8 mouse cellular contexts compared by ENCODE assay signal in the genomic region with DNA sequence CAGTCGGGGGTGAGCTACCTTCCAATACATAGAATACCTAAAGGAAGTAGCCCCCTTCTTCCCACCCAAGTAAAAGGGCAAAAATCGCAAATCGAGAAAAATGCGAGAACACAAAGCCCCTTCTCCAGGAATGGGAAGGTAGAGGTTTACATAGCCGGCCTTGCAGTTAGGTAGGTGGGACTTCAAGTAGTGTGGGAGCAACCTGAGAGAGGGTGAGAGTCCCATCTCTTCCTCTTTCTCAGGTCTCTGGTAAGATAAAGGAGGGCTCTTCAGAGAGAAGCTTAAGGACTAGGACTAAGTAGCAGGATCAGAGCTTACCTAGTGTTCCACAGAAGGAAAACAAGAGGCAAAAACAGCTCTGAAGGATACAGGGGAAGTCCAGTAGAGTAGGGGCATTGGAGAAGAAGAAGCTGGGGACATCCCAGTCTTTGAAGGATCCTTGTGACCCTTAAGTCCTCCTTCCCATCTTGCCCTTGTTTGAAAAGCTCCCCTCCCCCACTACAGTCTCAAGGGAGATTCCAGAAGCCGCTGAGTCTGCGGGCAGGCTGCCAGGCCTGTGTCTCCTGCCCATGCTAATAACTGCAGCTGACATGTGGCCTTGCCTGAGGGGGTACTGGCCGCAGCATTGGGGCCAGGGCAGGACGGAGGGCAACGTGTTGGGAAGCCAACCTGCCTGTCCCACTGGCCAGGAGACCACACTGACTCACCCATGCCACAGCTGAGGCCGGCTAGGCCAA. TPM values are rescaled to one million over a fixed set of nuclear protein-coding genes. Genes with fewer than 3 reads are reported as not detected.
DNase-seq lines count a peak whose midpoint lies in the region; ATAC-seq and TF ChIP-seq lines count a peak whose summit lies in the region.

No protein-coding gene starts in this region.

- WGBS in forebrain, embryonic 13.5 days, result 33% methylated on average over 11 of the region's 11 CpGs
- WGBS in forebrain, embryonic 16.5 days, result 34% methylated on average over 11 of the region's 11 CpGs
- WGBS in hindbrain, embryonic 12.5 days, result 36% methylated on average over 11 of the region's 11 CpGs
- WGBS in limb, embryonic 12.5 days, result 35% methylated on average over 11 of the region's 11 CpGs
- WGBS in midbrain, embryonic 15.5 days, result 33% methylated on average over 11 of the region's 11 CpGs

- no peak for ATAC-seq in forebrain, embryonic 13.5 days
- ATAC-seq in forebrain, embryonic 16.5 days, result no peak
- no peak for ATAC-seq in hindbrain, embryonic 12.5 days (ENCODE audit: low FRiP score)
- ATAC-seq in limb, embryonic 12.5 days (ENCODE audit: insufficient number of reproducible peaks, insufficient read depth, low FRiP score, low TSS enrichment, low read depth), result no peak
- no peak for ATAC-seq in midbrain, embryonic 15.5 days (replicated peaks)

- peak; percentile 41; the same call in 1 of the 2 replicates for TF ChIP-seq POLR2A in embryonic fibroblast, embryonic 13.5 days (IDR thresholded peaks at IDR 0.05; ENCODE audit: low read depth, low read length)

- DNase-seq in ZHBTc4 (ENCODE audit: low read depth, low spot score), result peak; percentile 35
- peak; percentile 77 for DNase-seq in urinary bladder, adult 2 months (ENCODE audit: low spot score)

- no peak overlapping the region for H3K27ac ChIP-seq in forebrain, embryonic 13.5 days
- H3K27ac ChIP-seq in forebrain, embryonic 16.5 days (ENCODE audit: low read length), result no peak overlapping the region
- peak overlapping the region; percentile 94 for H3K27ac ChIP-seq in embryonic fibroblast, embryonic 13.5 days (ENCODE audit: insufficient read depth, low read length)
- peak overlapping the region; percentile 30 for H3K27ac ChIP-seq in hindbrain, embryonic 12.5 days
- peak overlapping the region; percentile 73 for H3K27ac ChIP-seq in limb, embryonic 12.5 days
- peak overlapping the region; percentile 45 for H3K27ac ChIP-seq in midbrain, embryonic 15.5 days

- H3K36me3 ChIP-seq in forebrain, embryonic 13.5 days (ENCODE audit: poor library complexity, severe bottlenecking), result no peaks in the 10 kb centered on the region
- H3K36me3 ChIP-seq in forebrain, embryonic 16.5 days (ENCODE audit: control insufficient read depth, insufficient read depth), result no peaks in the 10 kb centered on the region
- no peaks in the 10 kb centered on the region for H3K36me3 ChIP-seq in hindbrain, embryonic 12.5 days
- H3K36me3 ChIP-seq in limb, embryonic 12.5 days, result no peaks in the 10 kb centered on the region
- H3K36me3 ChIP-seq in midbrain, embryonic 15.5 days (replicated peaks), result no peaks in the 10 kb centered on the region

- H3K27me3 ChIP-seq in forebrain, embryonic 13.5 days, result peaks cover 66% of the 10 kb centered on the region
- H3K27me3 ChIP-seq in forebrain, embryonic 16.5 days (replicated peaks; ENCODE audit: control insufficient read depth, insufficient read depth, low read length), result peaks cover 20% of the 10 kb centered on the region
- H3K27me3 ChIP-seq in hindbrain, embryonic 12.5 days, result peaks cover 75% of the 10 kb centered on the region
- peaks cover 37% of the 10 kb centered on the region for H3K27me3 ChIP-seq in limb, embryonic 12.5 days
- H3K27me3 ChIP-seq in midbrain, embryonic 15.5 days (replicated peaks), result peaks cover 28% of the 10 kb centered on the region

- no peak for TF ChIP-seq CTCF in embryonic fibroblast, embryonic 13.5 days (IDR thresholded peaks at IDR 0.05; ENCODE audit: borderline replicate concordance, insufficient read depth, low read length)

- peak overlapping the region; percentile 53; the same call in 1 of the 2 replicates for H3K9ac ChIP-seq in forebrain, embryonic 13.5 days
- no peak overlapping the region; the same call in 1 of the 2 replicates for H3K9ac ChIP-seq in forebrain, embryonic 16.5 days (replicated peaks; ENCODE audit: low read depth, low read length)
- H3K9ac ChIP-seq in hindbrain, embryonic 12.5 days, result 0 out of 2 replicates have a peak overlapping the region, but pooled peaks have one; percentile 6
- H3K9ac ChIP-seq in limb, embryonic 12.5 days (replicated peaks), result peak overlapping the region; percentile 57; the same call in 1 of the 2 replicates
- peak overlapping the region; percentile 30; the same call in 1 of the 2 replicates for H3K9ac ChIP-seq in midbrain, embryonic 15.5 days

- no peak overlapping the region for H3K4me3 ChIP-seq in forebrain, embryonic 13.5 days
- no peak overlapping the region; the same call in 1 of the 2 replicates for H3K4me3 ChIP-seq in forebrain, embryonic 16.5 days (replicated peaks; ENCODE audit: low read length)
- H3K4me3 ChIP-seq in embryonic fibroblast, embryonic 13.5 days (ENCODE audit: insufficient read depth, low read length), result no peak overlapping the region
- H3K4me3 ChIP-seq in hindbrain, embryonic 12.5 days, result 0 out of 2 replicates have a peak overlapping the region, but pooled peaks have one; percentile 6
- H3K4me3 ChIP-seq in limb, embryonic 12.5 days (replicated peaks), result no peak overlapping the region; the same call in 1 of the 2 replicates
- no peak overlapping the region for H3K4me3 ChIP-seq in midbrain, embryonic 15.5 days

- peak overlapping the region; percentile 96; the same call in 1 of the 2 replicates for H3K4me2 ChIP-seq in forebrain, embryonic 13.5 days
- no peak overlapping the region; the same call in 1 of the 2 replicates for H3K4me2 ChIP-seq in forebrain, embryonic 16.5 days (ENCODE audit: low read length)
- H3K4me2 ChIP-seq in hindbrain, embryonic 12.5 days (replicated peaks), result peak overlapping the region; percentile 95
- H3K4me2 ChIP-seq in limb, embryonic 12.5 days, result peak overlapping the region; percentile 99
- peak overlapping the region; percentile 100; the same call in 1 of the 2 replicates for H3K4me2 ChIP-seq in midbrain, embryonic 15.5 days

- no peaks in the 10 kb centered on the region for H3K9me3 ChIP-seq in forebrain, embryonic 13.5 days (replicated peaks)
- no peaks in the 10 kb centered on the region for H3K9me3 ChIP-seq in forebrain, embryonic 16.5 days (ENCODE audit: control insufficient read depth, low read length)
- no peaks in the 10 kb centered on the region for H3K9me3 ChIP-seq in hindbrain, embryonic 12.5 days (replicated peaks)
- H3K9me3 ChIP-seq in limb, embryonic 12.5 days, result no peaks in the 10 kb centered on the region
- H3K9me3 ChIP-seq in midbrain, embryonic 15.5 days, result no peaks in the 10 kb centered on the region

- H3K4me1 ChIP-seq in forebrain, embryonic 13.5 days, result peaks cover 69% of the 10 kb centered on the region
- peaks cover 65% of the 10 kb centered on the region for H3K4me1 ChIP-seq in forebrain, embryonic 16.5 days (replicated peaks; ENCODE audit: control insufficient read depth, insufficient read depth, low read length)
- H3K4me1 ChIP-seq in embryonic fibroblast, embryonic 13.5 days (ENCODE audit: control insufficient read depth, insufficient read depth, low read length), result peaks cover 13% of the 10 kb centered on the region
- peaks cover 79% of the 10 kb centered on the region for H3K4me1 ChIP-seq in hindbrain, embryonic 12.5 days
- peaks cover 77% of the 10 kb centered on the region for H3K4me1 ChIP-seq in limb, embryonic 12.5 days (replicated peaks)
- H3K4me1 ChIP-seq in midbrain, embryonic 15.5 days, result peaks cover 69% of the 10 kb centered on the region

RNA-seq across cellular contexts. Expression of gene Junb, which starts 2.3 kb away (rescaled TPM):
- polyA plus RNA-seq in forebrain, embryonic 13.5 days (2015; fragmentation: Nextera tagmentation; extraction: Ambion mirVana), result 3.4 and 4.2 TPM in 2 replicates
- 7.6 and 8.2 TPM in 2 replicates for polyA plus RNA-seq in forebrain, embryonic 16.5 days (2015; fragmentation: Nextera tagmentation; extraction: Ambion mirVana)
- 35.0 and 42.0 TPM in 2 replicates for polyA plus RNA-seq in embryonic fibroblast, embryonic 13.5 days (2011; ENCODE audit: insufficient read length, low read depth, missing spikeins)
- 6.0 and 7.5 TPM in 2 replicates for polyA plus RNA-seq in hindbrain, embryonic 12.5 days (2016; fragmentation: Nextera tagmentation; extraction: Ambion mirVana)
- 7.6 and 10.5 TPM in 2 replicates for polyA plus RNA-seq in limb, embryonic 12.5 days (2016; fragmentation: Nextera tagmentation; extraction: Ambion mirVana)
- polyA plus RNA-seq in midbrain, embryonic 15.5 days (2015; fragmentation: Nextera tagmentation; extraction: Ambion mirVana), result 5.5 and 6.8 TPM in 2 replicates
- polyA plus RNA-seq in urinary bladder, adult 2 months (2012; rRNA removed), result 97.4 and 121 TPM in 2 replicates

RNA-seq across cellular contexts. Expression of gene Hook2, which starts 9.6 kb away (rescaled TPM):
- polyA plus RNA-seq in forebrain, embryonic 13.5 days (2015; fragmentation: Nextera tagmentation; extraction: Ambion mirVana), result 16.8 and 21.5 TPM in 2 replicates
- 31.3 and 39.8 TPM in 2 replicates for polyA plus RNA-seq in forebrain, embryonic 16.5 days (2015; fragmentation: Nextera tagmentation; extraction: Ambion mirVana)
- 7.9 and 8.1 TPM in 2 replicates for polyA plus RNA-seq in embryonic fibroblast, embryonic 13.5 days (2011; ENCODE audit: insufficient read length, low read depth, missing spikeins)
- polyA plus RNA-seq in hindbrain, embryonic 12.5 days (2016; fragmentation: Nextera tagmentation; extraction: Ambion mirVana), result 16.3 and 18.7 TPM in 2 replicates
- 19.3 and 19.7 TPM in 2 replicates for polyA plus RNA-seq in limb, embryonic 12.5 days (2016; fragmentation: Nextera tagmentation; extraction: Ambion mirVana)
- 38.9 and 41.1 TPM in 2 replicates for polyA plus RNA-seq in midbrain, embryonic 15.5 days (2015; fragmentation: Nextera tagmentation; extraction: Ambion mirVana)
- polyA plus RNA-seq in urinary bladder, adult 2 months (2012; rRNA removed), result 26.9 and 28.5 TPM in 2 replicates

RNA-seq across cellular contexts. Expression of gene Rnaseh2a, which starts 11.2 kb away (rescaled TPM):
- polyA plus RNA-seq in forebrain, embryonic 13.5 days (2015; fragmentation: Nextera tagmentation; extraction: Ambion mirVana), result 119 and 124 TPM in 2 replicates
- 79.9 and 85.8 TPM in 2 replicates for polyA plus RNA-seq in forebrain, embryonic 16.5 days (2015; fragmentation: Nextera tagmentation; extraction: Ambion mirVana)
- polyA plus RNA-seq in embryonic fibroblast, embryonic 13.5 days (2011; ENCODE audit: insufficient read length, low read depth, missing spikeins), result 27.9 and 30.7 TPM in 2 replicates
- 77.4 and 77.9 TPM in 2 replicates for polyA plus RNA-seq in hindbrain, embryonic 12.5 days (2016; fragmentation: Nextera tagmentation; extraction: Ambion mirVana)
- 105 and 122 TPM in 2 replicates for polyA plus RNA-seq in limb, embryonic 12.5 days (2016; fragmentation: Nextera tagmentation; extraction: Ambion mirVana)
- polyA plus RNA-seq in midbrain, embryonic 15.5 days (2015; fragmentation: Nextera tagmentation; extraction: Ambion mirVana), result 54.2 and 54.7 TPM in 2 replicates
- polyA plus RNA-seq in urinary bladder, adult 2 months (2012; rRNA removed), result 49.4 and 49.5 TPM in 2 replicates

RNA-seq across cellular contexts. Expression of gene Prdx2, which starts 11.4 kb away (rescaled TPM):
- polyA plus RNA-seq in forebrain, embryonic 13.5 days (2015; fragmentation: Nextera tagmentation; extraction: Ambion mirVana), result 1,640 and 1,662 TPM in 2 replicates
- 1,287 and 1,394 TPM in 2 replicates for polyA plus RNA-seq in forebrain, embryonic 16.5 days (2015; fragmentation: Nextera tagmentation; extraction: Ambion mirVana)
- polyA plus RNA-seq in embryonic fibroblast, embryonic 13.5 days (2011; ENCODE audit: insufficient read length, low read depth, missing spikeins), result 244 and 312 TPM in 2 replicates
- polyA plus RNA-seq in hindbrain, embryonic 12.5 days (2016; fragmentation: Nextera tagmentation; extraction: Ambion mirVana), result 1,088 and 1,187 TPM in 2 replicates
- polyA plus RNA-seq in limb, embryonic 12.5 days (2016; fragmentation: Nextera tagmentation; extraction: Ambion mirVana), result 1,079 and 1,120 TPM in 2 replicates
- 1,276 and 1,344 TPM in 2 replicates for polyA plus RNA-seq in midbrain, embryonic 15.5 days (2015; fragmentation: Nextera tagmentation; extraction: Ambion mirVana)
- 215 and 231 TPM in 2 replicates for polyA plus RNA-seq in urinary bladder, adult 2 months (2012; rRNA removed)

RNA-seq across cellular contexts. Expression of gene Gm49661, which starts 11.6 kb away (rescaled TPM):
- not detected in 2 replicates for polyA plus RNA-seq in forebrain, embryonic 13.5 days (2015; fragmentation: Nextera tagmentation; extraction: Ambion mirVana)
- polyA plus RNA-seq in forebrain, embryonic 16.5 days (2015; fragmentation: Nextera tagmentation; extraction: Ambion mirVana), result not detected in 2 replicates
- not detected in 2 replicates for polyA plus RNA-seq in embryonic fibroblast, embryonic 13.5 days (2011; ENCODE audit: insufficient read length, low read depth, missing spikeins)
- not detected in 2 replicates for polyA plus RNA-seq in hindbrain, embryonic 12.5 days (2016; fragmentation: Nextera tagmentation; extraction: Ambion mirVana)
- not detected in 2 replicates for polyA plus RNA-seq in limb, embryonic 12.5 days (2016; fragmentation: Nextera tagmentation; extraction: Ambion mirVana)
- polyA plus RNA-seq in midbrain, embryonic 15.5 days (2015; fragmentation: Nextera tagmentation; extraction: Ambion mirVana), result not detected in 2 replicates
- polyA plus RNA-seq in urinary bladder, adult 2 months (2012; rRNA removed), result not detected in 2 replicates

Comparison
In these comparisons a context has a peak if more than half of its experiments do, and no peak if none do; other contexts are left out.
1. H3K27ac ChIP-seq: peak in embryonic fibroblast, embryonic 13.5 days (single experiment), hindbrain, embryonic 12.5 days (single experiment), limb, embryonic 12.5 days (single experiment) and midbrain, embryonic 15.5 days (single experiment); none in forebrain, embryonic 13.5 days (single experiment) and forebrain, embryonic 16.5 days (single experiment).